Mouse (Mus musculus): ENCODE measurements around the gene Kifc3.

Gene Kifc3

DNA sequence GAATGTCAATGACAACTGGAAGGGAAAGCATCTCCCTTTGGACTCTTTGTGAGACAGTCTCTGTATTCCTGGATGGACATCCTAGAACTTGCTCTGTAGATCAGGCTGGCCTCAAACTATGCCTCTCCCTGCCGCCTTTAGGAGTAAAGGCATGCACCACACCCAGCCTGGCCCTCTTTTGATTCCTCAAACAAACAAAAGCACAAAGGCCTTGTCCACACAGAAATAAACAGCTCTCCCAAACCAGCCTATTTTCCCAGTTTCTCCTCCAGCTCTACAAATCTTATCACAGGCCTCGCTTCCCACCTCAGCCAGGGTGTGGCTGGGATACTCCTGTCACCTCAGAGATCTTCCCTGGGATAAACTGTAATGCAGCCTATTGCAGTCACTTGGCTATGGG lies 68.4 kb downstream of the Kifc3 start:
- no peak for DNase-seq (ENCODE audit: low read depth)

DNA sequence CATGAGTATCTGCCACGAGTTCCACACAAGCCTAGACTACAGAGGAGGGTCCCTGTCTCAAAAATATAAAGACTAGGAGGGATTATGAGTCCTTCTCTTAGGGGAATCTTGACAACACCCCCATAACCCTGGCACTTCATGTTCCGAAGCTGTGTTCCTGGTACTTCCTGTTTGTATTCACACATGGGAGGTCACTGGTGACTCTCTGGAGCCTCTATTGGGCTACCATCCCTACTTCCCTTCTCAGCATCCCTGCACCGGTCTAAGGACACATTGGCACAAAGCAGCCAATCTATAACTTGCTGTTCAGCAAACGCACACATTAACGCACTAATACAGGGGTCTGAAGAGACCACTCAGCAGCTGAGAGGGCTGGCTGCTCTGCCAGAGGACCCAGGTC lies 70.6 kb downstream of the Kifc3 start:
- no peak for DNase-seq (ENCODE audit: low read depth)

DNA sequence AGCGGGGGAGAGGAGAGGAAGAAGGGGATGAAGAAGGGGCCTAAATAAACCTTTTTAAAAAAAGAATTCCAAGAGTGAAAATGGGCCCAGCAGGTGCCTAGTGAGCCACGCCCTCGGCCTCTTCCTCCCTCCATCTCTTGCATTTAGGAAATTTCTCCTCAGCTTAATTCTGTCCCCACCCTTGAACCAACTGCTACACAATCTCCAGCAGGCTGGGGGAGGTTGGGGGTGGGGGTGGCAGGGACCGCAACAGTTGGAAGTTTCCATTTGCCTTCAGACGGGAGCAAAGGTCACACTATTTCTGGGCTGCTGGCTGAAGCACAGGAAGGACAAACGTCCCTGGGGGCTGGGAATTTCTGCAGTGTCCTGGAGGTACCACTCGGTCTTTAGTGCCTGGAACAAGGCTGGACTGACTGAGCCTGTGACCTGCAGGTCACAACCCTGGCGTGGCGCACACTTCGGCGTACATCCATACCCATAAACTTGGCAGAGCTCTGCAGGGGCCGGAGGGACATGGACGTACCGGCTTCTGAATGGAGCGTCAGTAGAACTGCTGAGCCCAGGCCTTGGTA lies 71.6 kb downstream of the Kifc3 start:
- no peak for DNase-seq (ENCODE audit: low read depth)

DNA sequence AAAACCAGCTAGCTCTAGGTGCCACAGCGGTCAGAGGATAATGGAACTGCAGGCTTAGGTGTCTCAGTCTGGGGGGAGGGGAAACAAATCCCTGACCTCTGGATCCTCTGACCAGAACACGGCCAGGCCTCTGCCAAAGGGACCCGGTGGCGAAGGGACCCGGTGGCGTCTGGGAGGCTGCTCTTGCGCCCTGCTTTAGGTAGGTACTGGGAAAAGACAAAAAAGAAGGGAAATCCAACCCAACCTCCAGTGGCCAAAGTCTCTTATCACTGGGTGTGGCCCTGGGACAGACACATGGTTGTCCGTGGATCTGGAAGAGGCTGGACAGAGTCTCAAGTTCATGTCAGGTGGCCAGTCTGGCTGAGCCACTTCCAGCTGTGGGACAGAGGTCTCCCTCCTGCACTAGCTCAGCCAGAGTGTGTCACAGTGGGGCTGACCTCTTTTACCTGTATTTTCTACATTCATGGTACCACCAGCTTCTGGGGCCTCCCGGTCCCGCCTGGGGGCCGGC lies 73.8 kb downstream of the Kifc3 start:
- DNase-seq (ENCODE audit: low read depth) = no peak

DNA sequence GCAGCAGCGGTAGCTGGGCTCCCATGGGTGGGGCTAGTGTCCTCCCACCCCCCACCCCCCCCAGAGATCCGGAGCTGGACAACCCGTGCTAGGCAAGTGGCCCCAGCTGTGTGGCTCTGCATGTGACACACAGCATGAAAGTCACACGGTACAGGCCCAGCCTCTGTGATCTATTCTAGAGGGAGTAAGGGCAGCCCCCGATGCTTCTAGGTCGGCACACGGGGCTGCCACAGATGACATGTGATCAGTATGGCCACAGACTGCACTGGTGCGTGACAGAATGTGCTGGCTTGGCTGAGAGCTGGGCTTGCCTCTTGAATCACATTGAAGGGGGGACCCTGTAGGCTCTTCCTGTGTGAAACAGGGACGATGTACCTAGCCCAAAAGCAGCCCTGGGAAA lies 75.0 kb downstream of the Kifc3 start:
- DNase-seq (ENCODE audit: low read depth) = no peak

DNA sequence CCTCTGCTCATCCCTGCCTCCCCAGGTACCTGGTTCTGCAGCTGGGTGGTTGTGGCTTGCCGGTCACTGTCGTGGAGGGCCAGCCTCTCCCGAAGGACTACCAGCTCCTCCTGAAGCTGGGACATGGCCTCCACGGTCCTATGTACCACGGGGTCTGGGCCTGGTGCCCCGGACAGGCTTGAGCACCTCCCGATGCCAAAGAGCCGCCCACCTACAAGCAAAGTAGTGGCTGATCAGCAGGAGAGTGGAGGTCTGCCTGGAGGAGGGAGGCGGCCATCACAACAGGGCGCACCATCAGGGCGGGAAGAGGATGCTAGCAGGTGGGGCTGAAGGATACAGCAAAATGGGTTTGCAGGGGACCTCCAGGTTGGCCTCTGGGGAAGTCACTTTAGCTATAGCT lies 76.1 kb downstream of the Kifc3 start:
- no peak for DNase-seq (ENCODE audit: low read depth)

DNA sequence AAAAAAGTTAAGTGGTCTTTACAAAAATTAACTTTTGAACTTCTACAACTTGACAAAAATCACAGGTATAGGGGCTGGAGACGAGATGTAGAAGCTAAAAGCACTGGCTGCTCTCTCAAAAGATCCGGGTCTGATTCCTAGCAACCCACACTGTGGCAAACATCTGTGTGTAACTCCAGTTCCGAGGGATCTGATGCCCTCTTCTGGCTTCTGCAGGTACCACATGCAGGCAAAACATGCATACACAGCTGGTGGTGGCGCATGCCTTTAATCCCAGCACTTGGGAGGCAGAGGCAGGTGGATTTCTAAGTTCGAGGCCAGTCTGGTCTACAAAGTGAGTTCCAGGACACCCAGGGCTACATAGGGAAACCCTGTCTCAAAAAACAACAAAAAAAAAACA lies 79.2 kb downstream of the Kifc3 start:
- DNase-seq (ENCODE audit: low read depth) = no peak

DNA sequence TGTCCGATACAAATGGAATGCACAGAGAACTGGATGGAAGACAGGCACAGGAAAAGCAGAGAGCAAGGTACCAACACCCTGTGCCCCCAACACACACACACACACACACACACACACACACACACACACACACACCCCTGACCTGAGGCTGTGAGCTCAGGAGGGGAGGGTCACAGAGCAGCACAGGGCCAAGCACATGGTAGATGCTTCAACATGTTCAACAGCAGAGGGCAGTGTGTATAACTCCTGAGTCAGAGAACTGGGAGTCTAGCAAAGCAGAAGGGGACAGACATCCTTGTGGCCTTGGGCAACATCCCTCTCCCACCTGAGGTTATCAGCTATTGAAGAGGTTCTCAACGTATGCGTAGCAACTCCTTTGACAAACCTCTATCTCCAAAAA lies 88.9 kb downstream of the Kifc3 start:
- peak; percentile 20 for DNase-seq (ENCODE audit: low read depth)

DNA sequence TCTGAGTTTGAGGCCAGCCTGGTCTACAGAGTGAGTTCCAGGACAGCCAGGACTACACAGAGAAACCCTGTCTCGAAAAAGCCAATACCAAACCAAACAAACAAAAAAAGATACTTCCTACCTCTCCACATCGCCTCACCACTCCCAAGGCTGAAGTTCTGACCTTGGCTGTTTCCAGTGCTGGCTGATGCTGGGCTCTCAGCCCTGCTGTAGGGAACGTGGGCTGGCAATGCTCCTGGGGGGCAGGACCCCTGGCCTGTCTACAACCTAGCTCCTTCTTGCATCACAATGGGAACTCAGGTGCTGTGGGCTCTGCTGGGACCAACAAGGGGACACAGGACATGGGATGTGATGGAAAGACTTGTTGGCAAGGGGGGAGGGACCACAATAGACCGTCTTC lies 89.5 kb downstream of the Kifc3 start:
- no peak for DNase-seq (ENCODE audit: low read depth)

DNA sequence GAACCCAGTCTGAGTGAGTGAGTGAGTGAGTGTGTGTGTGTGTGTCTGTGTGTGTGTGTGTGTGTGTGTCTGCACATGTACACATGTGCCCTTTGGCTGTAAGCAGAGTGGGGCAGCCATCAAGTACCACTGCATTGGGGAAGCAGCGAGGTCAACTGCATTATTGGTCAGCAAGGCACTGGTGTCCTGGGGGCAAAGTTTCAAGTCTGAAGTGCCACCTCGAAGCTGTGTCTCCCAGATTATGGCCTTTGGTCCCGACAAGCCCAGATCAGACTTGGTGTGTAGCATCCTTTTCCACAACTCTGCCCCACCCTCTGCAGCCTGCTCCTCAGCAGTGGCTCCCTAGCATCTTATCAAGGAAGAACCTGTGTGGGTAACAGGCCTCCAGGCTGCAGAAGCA lies 90.0 kb downstream of the Kifc3 start:
- no peak for DNase-seq (ENCODE audit: low read depth)

DNA sequence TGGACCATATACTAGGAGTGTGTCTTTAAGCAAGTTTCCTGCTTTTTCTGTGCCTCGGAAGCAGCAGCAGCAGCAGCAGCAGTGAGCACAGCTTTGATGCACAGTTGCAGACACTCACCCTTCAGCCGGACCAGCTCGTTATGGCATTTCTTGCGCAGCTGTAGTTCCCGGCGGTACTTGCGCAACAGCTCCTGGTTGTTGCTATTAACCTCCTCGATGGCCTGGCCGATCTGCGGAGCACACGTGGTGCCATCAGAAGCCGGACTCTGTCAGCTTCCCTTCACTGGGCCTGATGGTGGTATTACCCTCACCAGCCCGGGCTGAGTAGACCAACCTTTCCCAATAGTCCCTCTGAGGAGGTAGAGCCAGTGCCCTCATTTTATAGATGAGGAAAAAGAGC lies 95.3 kb downstream of the Kifc3 start:
- DNase-seq (ENCODE audit: low read depth) = no peak

DNA sequence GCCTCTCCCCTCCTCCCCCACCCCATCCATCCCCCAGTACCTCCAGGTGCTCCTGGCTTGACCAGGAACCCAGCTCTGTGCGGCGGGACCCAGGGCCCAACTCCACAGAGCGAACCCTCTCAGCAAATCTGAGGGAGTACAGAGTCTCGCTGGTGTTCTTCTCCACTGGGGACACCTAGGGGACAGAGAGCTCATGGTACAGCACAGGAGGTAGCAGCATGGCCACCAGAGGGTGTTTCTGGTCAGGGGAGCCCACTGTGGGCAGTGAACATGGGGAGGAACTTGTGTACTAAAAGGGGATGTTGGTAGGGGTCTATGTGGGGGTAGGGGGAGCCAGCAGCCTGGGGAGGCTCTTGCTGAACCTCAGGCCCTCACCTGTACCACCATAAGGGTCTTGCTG lies 100.6 kb downstream of the Kifc3 start:
- DNase-seq (ENCODE audit: low read depth) = no peak

DNA sequence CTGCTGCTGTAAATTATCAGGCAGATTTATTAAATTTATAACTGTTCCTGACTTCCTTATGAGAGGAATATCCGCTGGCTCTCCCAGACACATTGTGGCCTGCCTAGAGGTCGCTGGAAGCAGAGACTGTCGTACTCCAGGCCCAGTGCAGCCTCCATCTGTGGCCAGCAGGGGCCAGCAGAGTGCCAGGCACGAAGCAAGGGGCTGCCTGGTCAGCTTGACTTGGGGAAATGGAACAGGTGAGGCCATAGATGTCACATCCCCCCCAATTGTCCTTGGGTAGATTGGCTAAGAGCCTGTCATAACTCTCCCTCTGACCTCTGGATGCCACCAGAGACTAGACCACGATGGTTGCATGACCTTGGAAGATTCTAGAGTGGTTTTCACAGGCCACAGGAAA lies 103.6 kb downstream of the Kifc3 start:
- DNase-seq (ENCODE audit: low read depth) = peak; percentile 50

DNA sequence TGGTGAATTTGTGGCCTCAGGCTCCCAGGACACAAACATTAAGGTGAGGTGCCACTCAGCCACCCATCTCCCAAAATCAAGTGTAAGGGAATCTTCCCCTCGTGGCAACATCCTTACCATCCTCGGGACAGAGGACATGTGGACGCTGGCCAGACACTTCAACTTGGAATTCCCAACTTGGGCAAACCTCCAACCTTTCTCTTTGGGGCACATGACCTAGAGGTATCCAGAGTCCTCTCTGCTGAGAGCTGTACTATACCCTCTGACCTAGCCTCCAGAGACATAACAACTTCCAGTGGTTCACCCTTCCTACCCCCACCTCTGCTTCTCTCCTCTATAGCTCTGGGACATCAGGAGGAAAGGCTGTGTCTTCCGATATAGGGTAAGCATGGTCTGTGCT lies 109.0 kb downstream of the Kifc3 start:
- DNase-seq (ENCODE audit: low read depth) = no peak

DNA sequence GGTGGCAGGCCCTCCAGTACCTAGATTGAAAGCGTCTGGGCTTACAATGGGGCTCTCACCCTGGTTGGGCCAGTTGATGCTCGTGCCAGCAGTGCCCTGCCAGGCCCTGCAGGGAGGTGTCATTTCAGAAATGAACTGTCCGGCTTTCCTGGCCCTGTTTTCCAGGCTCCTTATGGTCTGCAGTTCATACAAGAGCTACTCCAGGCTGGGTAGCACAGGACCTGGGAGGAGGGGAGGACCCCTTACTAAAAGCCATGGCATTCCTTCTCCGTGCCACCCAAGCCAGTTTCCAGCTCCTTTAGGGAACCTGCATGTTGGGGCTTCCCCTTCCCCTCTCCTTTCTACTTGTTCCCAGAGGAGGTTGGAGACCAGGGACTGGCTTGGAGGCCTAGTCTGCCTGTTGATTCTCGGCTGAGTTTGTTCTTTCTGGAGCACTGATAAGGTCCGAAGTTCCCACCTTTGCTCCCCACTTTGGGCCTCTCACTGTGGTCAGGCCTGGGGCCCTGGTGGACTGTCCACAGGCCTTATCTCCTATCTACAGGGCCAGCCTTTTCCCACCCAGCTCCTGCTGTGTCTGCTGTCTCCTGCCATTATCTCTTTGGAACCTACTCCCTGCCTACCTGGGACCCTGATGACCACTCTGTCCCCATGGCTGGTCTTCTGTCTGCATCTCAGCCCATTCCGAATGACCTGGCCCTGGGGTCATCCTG lies 117.0 kb downstream of the Kifc3 start:
- no peak for DNase-seq (ENCODE audit: low read depth)

DNA sequence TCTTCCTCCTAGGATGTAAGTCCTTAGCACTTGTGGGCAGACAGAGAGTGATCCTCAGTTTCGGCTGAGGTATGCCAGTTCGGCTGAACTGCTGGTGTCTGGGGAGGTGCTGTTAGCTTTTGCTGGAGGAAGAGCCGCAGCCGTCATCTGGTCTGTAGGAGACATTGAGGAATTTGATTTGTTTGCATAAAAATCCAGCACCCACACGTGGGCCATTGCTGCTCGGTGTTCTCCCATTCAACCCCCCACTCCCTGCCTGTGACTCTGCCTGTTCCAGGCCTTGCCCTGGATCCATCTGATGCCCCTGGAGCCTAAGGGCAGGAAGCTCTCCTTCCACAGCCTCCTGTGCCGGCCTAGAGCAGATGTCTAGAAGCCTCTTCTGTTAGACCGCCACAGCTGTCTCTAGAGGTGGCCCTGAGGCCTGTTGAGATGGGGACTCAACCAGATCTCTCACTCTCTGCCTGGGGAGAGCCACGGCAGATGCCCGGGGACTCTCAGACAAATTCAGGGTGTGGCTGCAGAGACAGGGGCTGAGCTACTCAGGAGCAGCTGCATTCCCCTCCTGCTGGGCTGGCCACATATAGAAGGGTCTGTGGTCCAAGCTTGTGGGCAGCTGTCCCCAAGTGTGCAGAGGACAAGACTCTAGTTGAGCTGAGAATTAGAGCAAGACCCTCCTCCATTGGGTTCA lies 117.7 kb downstream of the Kifc3 start:
- no peak for DNase-seq (ENCODE audit: low read depth)

DNA sequence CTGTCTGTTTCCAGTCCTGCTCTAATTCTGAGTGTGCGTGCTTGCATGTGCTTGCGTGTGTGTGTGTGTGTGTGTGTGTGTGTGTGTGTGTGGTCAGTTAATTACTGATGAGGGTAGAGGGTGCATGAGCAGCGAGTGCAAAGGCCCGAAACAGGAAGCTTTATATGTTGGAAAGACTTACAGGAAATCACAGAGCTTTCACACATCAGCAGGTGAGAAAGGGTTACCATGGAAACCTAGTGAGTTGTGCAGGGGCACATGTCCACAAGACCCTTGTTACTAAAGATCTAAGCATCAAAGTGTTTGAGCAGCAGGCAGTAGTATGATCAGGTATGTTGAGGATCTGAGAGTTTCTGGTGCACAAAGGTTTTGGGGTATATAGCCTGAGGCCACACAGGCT lies 118.4 kb downstream of the Kifc3 start:
- no peak for DNase-seq (ENCODE audit: low read depth)

DNA sequence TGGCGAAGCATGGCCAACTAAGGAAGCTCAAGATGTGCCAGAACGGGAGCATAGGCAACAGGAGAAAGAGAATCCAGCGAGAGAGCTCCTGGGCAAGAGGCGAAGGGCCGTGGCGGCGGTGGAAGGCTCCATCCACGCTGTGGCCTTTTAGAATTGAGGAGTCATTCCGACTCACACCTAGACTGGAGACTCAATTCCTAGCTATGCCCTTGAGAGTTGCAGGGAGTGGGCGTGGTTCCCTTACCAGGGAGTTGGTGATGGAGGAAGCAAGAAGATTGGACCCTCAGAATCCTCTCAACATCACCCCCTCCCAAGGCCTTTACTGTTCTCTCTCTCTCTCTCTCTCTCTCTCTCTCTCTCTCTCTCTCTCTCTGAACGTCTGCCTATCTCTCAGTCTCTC lies 121.0 kb downstream of the Kifc3 start:
- DNase-seq (ENCODE audit: low read depth) = no peak

DNA sequence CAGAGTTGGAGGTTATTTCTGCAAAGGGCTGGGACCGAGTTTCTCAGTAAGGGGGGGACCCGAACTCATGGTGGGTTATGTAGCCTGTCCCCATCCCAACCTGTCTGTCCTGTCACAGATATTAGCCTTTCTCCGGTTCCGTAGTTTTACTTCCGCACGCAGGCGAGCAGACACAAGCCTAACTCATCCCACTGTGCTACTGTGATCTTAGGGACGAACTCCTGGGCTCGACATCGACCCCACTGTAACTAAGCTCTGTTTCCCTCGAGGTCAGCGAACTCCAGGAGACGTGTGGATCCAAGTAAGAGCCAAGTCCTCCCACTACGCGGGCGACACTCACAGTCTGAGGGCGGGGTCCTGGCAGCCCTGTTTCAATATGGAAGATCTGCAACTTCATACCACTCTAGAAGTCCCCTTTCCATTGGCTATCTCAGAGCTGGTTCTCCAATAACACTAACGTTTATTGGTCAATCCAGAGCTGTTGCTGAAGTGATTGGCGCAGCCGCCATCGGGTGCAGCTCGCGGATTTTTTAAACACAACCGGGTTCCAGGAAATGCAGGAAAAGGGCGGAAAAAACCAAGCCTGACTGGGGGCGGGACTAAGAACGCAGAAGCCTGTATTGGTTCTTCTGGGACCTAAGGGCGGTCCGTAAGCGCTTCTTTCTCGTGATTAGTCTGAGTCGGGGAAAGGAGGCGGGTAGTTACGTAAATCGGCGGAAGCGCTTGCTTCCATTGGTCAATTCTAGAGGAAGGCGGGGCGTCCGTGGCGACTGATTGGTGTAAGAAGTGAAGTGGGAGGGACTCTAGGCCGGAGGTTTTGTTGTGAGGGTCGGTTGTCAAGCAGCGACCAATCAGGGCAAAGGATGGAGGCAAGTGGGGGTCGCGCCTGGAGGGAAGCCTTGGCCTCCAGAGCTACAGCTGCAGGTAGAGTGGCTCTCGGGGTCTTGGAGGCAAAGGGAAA lies 122.0 kb downstream of the Kifc3 start, which contains the start of gene Katnb1:
Gene Katnb1 (plus strand): TSS at position 806 of the 961 bp plus-strand sequence.
- DNase-seq (ENCODE audit: low read depth) = peak; percentile 100

DNA sequence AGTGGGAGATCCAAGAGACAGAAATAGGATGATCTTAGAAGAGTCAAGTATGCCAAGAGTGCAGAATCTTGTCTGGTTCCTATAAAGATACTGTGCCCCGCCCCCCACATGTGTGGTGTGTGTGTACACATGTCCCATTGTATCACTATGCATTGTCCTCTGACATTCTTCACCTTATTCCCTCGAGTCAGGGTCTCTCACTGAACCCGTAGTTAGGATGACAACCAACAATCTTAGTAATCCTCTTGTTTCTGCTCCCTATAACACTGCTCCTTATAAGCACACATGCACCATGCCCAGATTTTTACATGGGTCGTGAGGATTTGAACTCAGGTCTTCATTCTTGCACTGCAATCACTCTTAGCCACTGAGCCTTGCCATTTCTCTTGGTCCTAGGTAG lies 123.3 kb downstream of the Kifc3 start:
- DNase-seq (ENCODE audit: low read depth) = peak; percentile 12

DNA sequence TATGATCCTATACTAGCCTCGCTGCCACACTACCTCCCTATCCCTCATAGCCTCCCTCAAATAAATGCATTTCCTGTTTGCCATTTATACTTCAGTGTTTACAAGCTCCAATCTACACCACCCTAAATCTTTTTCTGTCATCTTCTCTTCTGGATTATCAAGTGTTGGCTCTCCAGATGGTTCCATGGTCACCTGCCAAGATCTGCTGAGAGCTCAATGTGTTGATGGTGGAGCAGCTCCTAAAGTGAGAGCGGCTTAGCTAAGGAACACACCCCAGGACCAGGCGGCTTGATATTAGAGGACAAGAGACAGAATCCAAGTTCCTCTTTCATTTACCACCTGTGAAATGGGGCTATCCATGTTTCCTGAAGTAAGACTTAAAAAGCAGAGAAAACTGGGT lies 124.6 kb downstream of the Kifc3 start:
- DNase-seq (ENCODE audit: low read depth) = no peak

DNA sequence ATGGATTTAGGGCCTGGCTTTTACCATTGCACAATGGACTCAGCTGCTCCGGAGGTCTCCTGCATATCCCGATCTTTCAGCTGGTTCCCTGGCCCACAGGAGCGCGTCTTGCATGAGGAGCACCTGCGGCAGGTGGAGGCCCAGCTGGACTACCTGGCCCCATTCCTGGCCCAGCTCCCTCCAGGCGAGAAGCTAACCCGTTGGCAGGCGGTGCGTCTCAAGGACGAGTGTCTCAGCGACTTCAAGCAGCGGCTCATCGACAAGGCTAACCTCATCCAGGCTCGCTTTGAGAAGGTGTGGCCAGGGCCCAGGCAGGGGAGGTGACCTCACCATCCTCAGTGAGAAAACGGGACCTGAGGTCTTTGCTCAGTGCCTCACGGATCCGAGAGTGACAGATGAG lies 126.5 kb downstream of the Kifc3 start:
- no peak for DNase-seq (ENCODE audit: low read depth)

Data from naive thymus-derived CD4-positive, alpha-beta T cell, adult 2 months (primary cell).